Mouse (Mus musculus) mouse embryonic stem cell (cell line): ENCODE measurements around the gene Cabcoco1.

Source experiments
- in situ Hi-C, 2 experiments: fragments of 300-500 bp; cut with MboI; formaldehyde crosslinking; loops; 1 replicate in 1 of 2; 3 replicates in 1 of 2; pipeline ENCODE4 v1.14.3; 2019 to 2020; ENCODE audit warnings: low sequenced_read_pairs in 2 of 2, low pct_unique_long_range_greater_than_20kb in 1 of 2, mixed read lengths in 1 of 2; ENCODE audit not compliant: unreplicated experiment in 1 of 2

Cabcoco1 gene

GRCm38 (mm10) chr10:68444361-68445114, 97.2 kb downstream of the Cabcoco1 start:
- in situ Hi-C loops, result no loop called here

GRCm38 (mm10) chr10:68443132-68443531, 98.6 kb downstream of the Cabcoco1 start:
- in situ Hi-C loops, result no loop called here

GRCm38 (mm10) chr10:68442713-68443112, 99.0 kb downstream of the Cabcoco1 start:
- in situ Hi-C loops, result no loop called here

- in situ Hi-C loops, result no loop called here
These were observed 99.6 kb downstream of the Cabcoco1 start for GRCm38 (mm10) chr10:68441931-68442662.

- in situ Hi-C loops, result no loop called here
These were observed 101.2 kb downstream of the Cabcoco1 start for GRCm38 (mm10) chr10:68440515-68440914.

GRCm38 (mm10) chr10:68435754-68436153, 105.9 kb downstream of the Cabcoco1 start:
- in situ Hi-C loops, result no loop called here

- in situ Hi-C loops, result no loop called here
These were observed 106.6 kb downstream of the Cabcoco1 start for GRCm38 (mm10) chr10:68435001-68435560.

GRCm38 (mm10) chr10:68434045-68434639, 107.6 kb downstream of the Cabcoco1 start:
- in situ Hi-C loops, result no loop called here

- in situ Hi-C loops, result no loop called here
These were observed 110.3 kb downstream of the Cabcoco1 start for GRCm38 (mm10) chr10:68431346-68431745.

GRCm38 (mm10) chr10:68430929-68431328, 110.8 kb downstream of the Cabcoco1 start:
- in situ Hi-C loops, result no loop called here

- in situ Hi-C loops, result no loop called here
These were observed 121.2 kb downstream of the Cabcoco1 start for GRCm38 (mm10) chr10:68420393-68420920.

GRCm38 (mm10) chr10:68419893-68420292, 121.8 kb downstream of the Cabcoco1 start:
- in situ Hi-C loops, result no loop called here

- in situ Hi-C loops, result no loop called here
These were observed 124.5 kb downstream of the Cabcoco1 start for GRCm38 (mm10) chr10:68417074-68417790.

- in situ Hi-C loops, result no loop called here
These were observed 135.8 kb downstream of the Cabcoco1 start for GRCm38 (mm10) chr10:68405936-68406335.

GRCm38 (mm10) chr10:68396786-68397185, 144.9 kb downstream of the Cabcoco1 start:
- in situ Hi-C loops, result no loop called here

GRCm38 (mm10) chr10:68396083-68396482, 145.6 kb downstream of the Cabcoco1 start:
- in situ Hi-C loops, result no loop called here

GRCm38 (mm10) chr10:68391640-68392039, 150.1 kb downstream of the Cabcoco1 start:
- in situ Hi-C loops, result no loop called here

- in situ Hi-C loops, result no loop called here
These were observed 152.9 kb downstream of the Cabcoco1 start for GRCm38 (mm10) chr10:68388802-68389201.
